ENCODE assay signal across 32 mouse cellular contexts in the genomic region with DNA sequence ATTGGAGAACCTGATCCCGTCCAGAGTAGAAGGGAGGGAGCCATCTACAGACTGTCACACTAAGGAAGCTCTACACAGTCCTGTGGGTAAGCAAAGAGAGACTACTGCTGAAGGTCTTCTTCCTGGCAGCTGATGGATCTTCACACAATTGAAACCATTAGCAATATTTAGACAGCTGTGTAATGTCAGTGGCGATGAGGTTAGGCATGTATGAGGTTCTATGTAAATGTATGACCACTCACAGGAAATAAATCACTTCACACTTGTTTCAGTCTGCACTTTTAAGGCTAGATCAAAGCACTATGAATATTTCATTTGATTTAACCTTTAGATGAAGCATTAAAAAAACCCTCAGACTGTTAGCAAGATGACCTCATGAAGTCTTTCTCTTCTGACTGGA. TPM values are rescaled to one million over a fixed set of nuclear protein-coding genes. Genes with fewer than 3 reads are reported as not detected.
DNase-seq lines count a peak whose midpoint lies in the region; ATAC-seq and TF ChIP-seq lines count a peak whose summit lies in the region.
"Had no signal": no experiment of that assay in that cellular context is flagged by ENCODE, and none has a peak within 500 bp of the region (broad histone marks: within the 10 kb centered on the region; RNA-seq: fewer than 3 reads in every experiment).

No protein-coding gene starts in this region.

- no peaks in the 10 kb centered on the region for H3K9me3 ChIP-seq in lung, embryonic 14.5 days (ENCODE audit: low read depth, low read length)
- no peaks in the 10 kb centered on the region for H3K9me3 ChIP-seq in forebrain, embryonic 11.5 days (ENCODE audit: control insufficient read depth, low read length)
- H3K9me3 ChIP-seq: embryonic facial prominence, embryonic 13.5 days; forebrain, embryonic 10.5 days; limb, embryonic 10.5 days; limb, embryonic 15.5 days; liver, embryonic 13.5 days; midbrain, embryonic 13.5 days; stomach, embryonic 15.5 days had no signal

- WGBS in lung, embryonic 14.5 days, result 27% methylated on average over 2 of the region's 2 CpGs
- WGBS in forebrain, embryonic 11.5 days, result 80% methylated on average over 2 of the region's 2 CpGs

- ATAC-seq in lung, embryonic 14.5 days (ENCODE audit: insufficient read depth), result peak; percentile 93
- ATAC-seq in activated CD4-positive, CD25-positive, alpha-beta regulatory T cell, adult 4 months, result peak; percentile 35
- ATAC-seq in forebrain, embryonic 11.5 days (replicated peaks; ENCODE audit: low FRiP score), result no peak
- ATAC-seq: forebrain, embryonic 16.5 days; hindbrain, embryonic 16.5 days; intestine, embryonic 16.5 days; midbrain, embryonic 13.5 days; Patski had no signal

- H3K27me3 ChIP-seq in lung, embryonic 14.5 days (ENCODE audit: insufficient read depth, low read length), result no peaks in the 10 kb centered on the region
- H3K27me3 ChIP-seq in splenic B cell, adult 2 months (ENCODE audit: control insufficient read depth, insufficient read depth, low read length, poor library complexity, severe bottlenecking), result no peaks in the 10 kb centered on the region
- no peaks in the 10 kb centered on the region for H3K27me3 ChIP-seq in forebrain, embryonic 11.5 days (ENCODE audit: control insufficient read depth, insufficient read depth, low read length)
- H3K27me3 ChIP-seq: embryonic facial prominence, embryonic 13.5 days; limb, embryonic 15.5 days; midbrain, embryonic 13.5 days; Patski; stomach, embryonic 15.5 days had no signal

- no peaks in the 10 kb centered on the region; the same call in 1 of the 2 replicates for H3K36me3 ChIP-seq in lung, embryonic 14.5 days (ENCODE audit: insufficient read depth)
- H3K36me3 ChIP-seq in splenic B cell, adult 2 months (ENCODE audit: control insufficient read depth, insufficient read depth, low read length, poor library complexity, severe bottlenecking), result no peaks in the 10 kb centered on the region
- H3K36me3 ChIP-seq in forebrain, embryonic 11.5 days (ENCODE audit: control insufficient read depth, insufficient read depth, low read length), result no peaks in the 10 kb centered on the region
- H3K36me3 ChIP-seq: midbrain, embryonic 13.5 days had no signal

- H3K4me3 ChIP-seq in lung, embryonic 14.5 days (ENCODE audit: low read depth, low read length), result no peak overlapping the region
- H3K4me3 ChIP-seq in forebrain, embryonic 11.5 days (ENCODE audit: low read depth, low read length), result no peak overlapping the region
- H3K4me3 ChIP-seq: embryonic facial prominence, embryonic 13.5 days; forebrain, embryonic 10.5 days; gastrocnemius, adult 2 months; limb, embryonic 10.5 days; limb, embryonic 15.5 days; liver, embryonic 13.5 days; midbrain, embryonic 13.5 days; stomach, embryonic 15.5 days had no signal

- intact Hi-C loops in gastrocnemius, postnatal 36 days (cut with DNase I), result no loop called here

- H3K4me2 ChIP-seq in lung, embryonic 14.5 days, result no peak overlapping the region
- no peak overlapping the region for H3K4me2 ChIP-seq in forebrain, embryonic 11.5 days (ENCODE audit: low read depth, low read length, severe bottlenecking)
- H3K4me2 ChIP-seq: embryonic facial prominence, embryonic 13.5 days; limb, embryonic 15.5 days; liver, embryonic 13.5 days; midbrain, embryonic 13.5 days; stomach, embryonic 15.5 days had no signal

- DNase-seq in lung, embryonic 14.5 days, result peak; percentile 86
- no peak for DNase-seq in lung, postnatal 36 days
- peak; percentile 57 for DNase-seq in CD4-positive helper T cell, adult 2 months (ENCODE audit: low read depth, low spot score)
- DNase-seq in splenic B cell, adult 2 months (ENCODE audit: low read depth, low spot score), result peak; percentile 27
- no peak for DNase-seq in forebrain, embryonic 11.5 days (ENCODE audit: low spot score)
- DNase-seq in gastrocnemius, postnatal 36 days, result no peak
- DNase-seq: adrenal gland, postnatal 25 days; cerebellum, adult 11-12 months; cerebellum, adult 9-11 months; gastrocnemius, adult 2 months; heart, postnatal 14 days; kidney, adult 8-10 months; kidney, postnatal 10 days; layer of hippocampus, adult 9-11 months; liver, embryonic 13.5 days; lung, adult 2 months; retina, postnatal 1 day; right cerebral cortex, postnatal 14 days; thymus, postnatal 25 days had no signal

- no peak overlapping the region for H3K9ac ChIP-seq in lung, embryonic 14.5 days
- no peak overlapping the region for H3K9ac ChIP-seq in forebrain, embryonic 11.5 days (ENCODE audit: low read length)
- H3K9ac ChIP-seq: embryonic facial prominence, embryonic 13.5 days; limb, embryonic 15.5 days; liver, embryonic 13.5 days; midbrain, embryonic 13.5 days; stomach, embryonic 15.5 days had no signal

- H3K27ac ChIP-seq in lung, embryonic 14.5 days (ENCODE audit: low read depth), result no peak overlapping the region
- H3K27ac ChIP-seq in forebrain, embryonic 11.5 days (ENCODE audit: low read depth, low read length), result no peak overlapping the region
- H3K27ac ChIP-seq: embryonic facial prominence, embryonic 13.5 days; forebrain, embryonic 10.5 days; gastrocnemius, adult 2 months; limb, embryonic 10.5 days; limb, embryonic 15.5 days; liver, embryonic 13.5 days; midbrain, embryonic 13.5 days; stomach, embryonic 15.5 days had no signal

- no peaks in the 10 kb centered on the region for H3K4me1 ChIP-seq in lung, embryonic 14.5 days (ENCODE audit: insufficient read depth)
- no peaks in the 10 kb centered on the region for H3K4me1 ChIP-seq in forebrain, embryonic 11.5 days (replicated peaks; ENCODE audit: control insufficient read depth, insufficient read depth, low read length)
- H3K4me1 ChIP-seq: embryonic facial prominence, embryonic 13.5 days; forebrain, embryonic 10.5 days; limb, embryonic 10.5 days; limb, embryonic 15.5 days; midbrain, embryonic 13.5 days; stomach, embryonic 15.5 days had no signal

- no peak for TF ChIP-seq CTCF in lung, embryonic 14.5 days (IDR thresholded peaks at IDR 0.05; ENCODE audit: low read depth)

RNA-seq across cellular contexts. Expression of a gene that starts 30.2 kb away (rescaled TPM):
- polyA plus RNA-seq in lung, embryonic 14.5 days (2014; fragmentation: Nextera tagmentation; extraction: Ambion mirVana), result 0.07 and 0.14 TPM in 2 replicates
- 1 to 10 TPM; 2.6 to 3.1 TPM for polyA plus RNA-seq in activated CD4-positive, CD25-positive, alpha-beta regulatory T cell, adult 4 months (2017; shearing (Covaris generic))
- 0.07 TPM in 1 of 2 replicates, not detected in the other for polyA plus RNA-seq in forebrain, embryonic 11.5 days (2014; fragmentation: Nextera tagmentation; extraction: Ambion mirVana)
- total RNA-seq in gastrocnemius, postnatal 36 days (2021), result under 1 TPM in 1 of 2 experiments, not detected in 1; 0.54 TPM
- total RNA-seq: adrenal gland, postnatal 25 days; gastrocnemius, adult 2 months; left cerebral cortex, postnatal 10 days had no signal
- polyA plus RNA-seq: embryonic facial prominence, embryonic 13.5 days; forebrain, embryonic 10.5 days; forebrain, embryonic 16.5 days; hindbrain, embryonic 16.5 days; midbrain, embryonic 13.5 days; neural tube, embryonic 14.5 days had no signal

Comparison
In these comparisons a context has a peak if more than half of its experiments do, and no peak if none do; other contexts are left out.
1. DNase-seq: peak in lung, embryonic 14.5 days (single experiment), CD4-positive helper T cell, adult 2 months (single experiment) and splenic B cell, adult 2 months (single experiment); none in lung, postnatal 36 days (single experiment), forebrain, embryonic 11.5 days (single experiment) and gastrocnemius, postnatal 36 days (0 of 2).